ENCODE assay signal across 20 mouse cellular contexts in genomic region chr10:84236236-84236635, GRCm38 (mm10).
"Had no signal": no experiment of that assay in that cellular context is flagged by ENCODE, and none has a peak within 500 bp of the region (broad histone marks: within the 10 kb centered on the region; RNA-seq: fewer than 3 reads in every experiment).

No protein-coding gene starts in this region.

- H3K9me3 ChIP-seq: lung, embryonic 15.5 days; neural tube, embryonic 15.5 days had no signal

- DNase-seq: lung, adult 18-20 months; lung, postnatal 10 days; lung, postnatal 4 days; midbrain, embryonic 14.5 days; retina, postnatal 1 day; right cerebral cortex, adult 18-20 months; right cerebral cortex, postnatal 25 days; right cerebral cortex, postnatal 4 days; spleen, adult 18-20 months; thymus, adult 18-20 months; thymus, postnatal 14 days; thymus, postnatal 36 days had no signal

- H3K4me3 ChIP-seq: lung, embryonic 15.5 days; midbrain, embryonic 10.5 days; midbrain, embryonic 12.5 days; myocyte; neural tube, embryonic 13.5 days; neural tube, embryonic 15.5 days had no signal

- ATAC-seq: midbrain, embryonic 16.5 days had no signal

- H3K4me1 ChIP-seq: lung, embryonic 15.5 days; neural tube, embryonic 15.5 days had no signal

- H3K4me2 ChIP-seq: lung, embryonic 15.5 days; midbrain, embryonic 12.5 days; neural tube, embryonic 13.5 days; neural tube, embryonic 15.5 days had no signal

- H3K9ac ChIP-seq: liver, embryonic 14.5 days; lung, embryonic 15.5 days; midbrain, embryonic 12.5 days; neural tube, embryonic 13.5 days; neural tube, embryonic 15.5 days had no signal

- H3K27ac ChIP-seq: liver, embryonic 14.5 days; lung, embryonic 15.5 days; midbrain, embryonic 10.5 days; midbrain, embryonic 12.5 days; neural tube, embryonic 13.5 days; neural tube, embryonic 15.5 days had no signal

- H3K36me3 ChIP-seq: lung, embryonic 15.5 days; midbrain, embryonic 10.5 days; midbrain, embryonic 12.5 days; neural tube, embryonic 13.5 days; neural tube, embryonic 15.5 days had no signal

- H3K27me3 ChIP-seq: lung, embryonic 15.5 days; midbrain, embryonic 12.5 days; neural tube, embryonic 13.5 days; neural tube, embryonic 15.5 days had no signal
